ENCODE assay signal across 8 mouse cellular contexts in genomic region chr14:25587487-25588001, GRCm38 (mm10).
DNase-seq lines count a peak whose midpoint lies in the region; ATAC-seq and TF ChIP-seq lines count a peak whose summit lies in the region.

No protein-coding gene starts in this region.

- no peaks in the 10 kb centered on the region for H3K9me3 ChIP-seq in heart, embryonic 16.5 days (replicated peaks; ENCODE audit: control insufficient read depth, low read length)
- no peaks in the 10 kb centered on the region for H3K9me3 ChIP-seq in stomach, postnatal 0 days (ENCODE audit: control insufficient read depth, low read length)

- ATAC-seq in heart, embryonic 16.5 days (replicated peaks; ENCODE audit: extremely low read depth, insufficient read depth, low FRiP score), result peak; percentile 65
- ATAC-seq in stomach, postnatal 0 days (ENCODE audit: low FRiP score, low TSS enrichment), result no peak; the same call in 1 of the 2 replicates

- peak overlapping the region; percentile 97 for H3K27ac ChIP-seq in heart, embryonic 16.5 days (ENCODE audit: low read length)
- peak overlapping the region; percentile 79 for H3K27ac ChIP-seq in stomach, postnatal 0 days (replicated peaks)

- peaks cover 56% of the 10 kb centered on the region for H3K4me1 ChIP-seq in heart, embryonic 16.5 days (ENCODE audit: control insufficient read depth, insufficient read depth, low read length)
- H3K4me1 ChIP-seq in stomach, postnatal 0 days (replicated peaks; ENCODE audit: control insufficient read depth, insufficient read depth), result peaks cover 28% of the 10 kb centered on the region

- no peak for TF ChIP-seq CTCF in stomach, postnatal 0 days (IDR thresholded peaks at IDR 0.05; ENCODE audit: low read depth)

- no peaks in the 10 kb centered on the region for H3K27me3 ChIP-seq in heart, embryonic 16.5 days (ENCODE audit: control insufficient read depth, insufficient read depth, low read length)
- no peaks in the 10 kb centered on the region for H3K27me3 ChIP-seq in stomach, postnatal 0 days (ENCODE audit: control insufficient read depth, insufficient read depth, low read length)

- peak overlapping the region; percentile 74 for H3K9ac ChIP-seq in heart, embryonic 16.5 days (ENCODE audit: low read length)
- peak overlapping the region; percentile 35 for H3K9ac ChIP-seq in stomach, postnatal 0 days (ENCODE audit: low read length)

- H3K36me3 ChIP-seq in heart, embryonic 16.5 days (ENCODE audit: control insufficient read depth, insufficient read depth), result peaks cover 3% of the 10 kb centered on the region; the same call in 1 of the 2 replicates
- peaks cover 5% of the 10 kb centered on the region; the same call in 1 of the 2 replicates for H3K36me3 ChIP-seq in stomach, postnatal 0 days (ENCODE audit: control insufficient read depth, insufficient read depth, low read length)

- TF ChIP-seq EP300 in stomach, postnatal 0 days (optimal IDR thresholded peaks at IDR 0.05), result no peak

- WGBS in heart, embryonic 16.5 days, result 10% methylated on average over 6 of the region's 6 CpGs
- 14% methylated on average over 6 of the region's 6 CpGs for WGBS in stomach, postnatal 0 days

- H3K4me3 ChIP-seq in heart, embryonic 16.5 days (ENCODE audit: low read length), result no peak overlapping the region
- no peak overlapping the region for H3K4me3 ChIP-seq in stomach, postnatal 0 days (ENCODE audit: low read depth, low read length)

- peak overlapping the region; percentile 47 for H3K4me2 ChIP-seq in heart, embryonic 16.5 days (ENCODE audit: low read depth, low read length)
- H3K4me2 ChIP-seq in stomach, postnatal 0 days (replicated peaks; ENCODE audit: low read depth), result no peak overlapping the region

- peak; percentile 81 to 83 for DNase-seq in right cerebral cortex, postnatal 10 days (ENCODE audit: low spot score in 2 of 2)
- DNase-seq in right cerebral cortex, adult 2 months (ENCODE audit: low spot score in 2 of 2), result no peak
- DNase-seq in embryo, embryonic 9.5 days (ENCODE audit: extremely low spot score), result peak; percentile 67
- DNase-seq in kidney, postnatal 14 days, result peak; percentile 80
- peak; percentile 66 to 85 for DNase-seq in lung, postnatal 4 days
- DNase-seq in stomach, postnatal 0 days (ENCODE audit: low spot score), result peak; percentile 36
- DNase-seq in urinary bladder, adult 18-20 months (ENCODE audit: low spot score in 2 of 2), result no peak

Comparison
In these comparisons a context has a peak if more than half of its experiments do, and no peak if none do; other contexts are left out.
1. DNase-seq: peak in right cerebral cortex, postnatal 10 days (2 of 2), embryo, embryonic 9.5 days (single experiment), kidney, postnatal 14 days (single experiment), lung, postnatal 4 days (2 of 2) and stomach, postnatal 0 days (single experiment); none in right cerebral cortex, adult 2 months (0 of 2) and urinary bladder, adult 18-20 months (0 of 2).